Mouse (Mus musculus): Measurements from ENCODE around the gene Adsl. TPM values are rescaled to one million over a fixed set of nuclear protein-coding genes. Genes with fewer than 3 reads are reported as not detected.
"Not testable (repeated sequence)": the region's sequence is repeated elsewhere in the genome, so short reads cannot be mapped to it uniquely, and the experiment has no call there.

The Adsl gene
- polyA plus RNA-seq (2015; fragmentation: Nextera tagmentation; extraction: Ambion mirVana) = 113 and 115 TPM in 2 replicates

DNA sequence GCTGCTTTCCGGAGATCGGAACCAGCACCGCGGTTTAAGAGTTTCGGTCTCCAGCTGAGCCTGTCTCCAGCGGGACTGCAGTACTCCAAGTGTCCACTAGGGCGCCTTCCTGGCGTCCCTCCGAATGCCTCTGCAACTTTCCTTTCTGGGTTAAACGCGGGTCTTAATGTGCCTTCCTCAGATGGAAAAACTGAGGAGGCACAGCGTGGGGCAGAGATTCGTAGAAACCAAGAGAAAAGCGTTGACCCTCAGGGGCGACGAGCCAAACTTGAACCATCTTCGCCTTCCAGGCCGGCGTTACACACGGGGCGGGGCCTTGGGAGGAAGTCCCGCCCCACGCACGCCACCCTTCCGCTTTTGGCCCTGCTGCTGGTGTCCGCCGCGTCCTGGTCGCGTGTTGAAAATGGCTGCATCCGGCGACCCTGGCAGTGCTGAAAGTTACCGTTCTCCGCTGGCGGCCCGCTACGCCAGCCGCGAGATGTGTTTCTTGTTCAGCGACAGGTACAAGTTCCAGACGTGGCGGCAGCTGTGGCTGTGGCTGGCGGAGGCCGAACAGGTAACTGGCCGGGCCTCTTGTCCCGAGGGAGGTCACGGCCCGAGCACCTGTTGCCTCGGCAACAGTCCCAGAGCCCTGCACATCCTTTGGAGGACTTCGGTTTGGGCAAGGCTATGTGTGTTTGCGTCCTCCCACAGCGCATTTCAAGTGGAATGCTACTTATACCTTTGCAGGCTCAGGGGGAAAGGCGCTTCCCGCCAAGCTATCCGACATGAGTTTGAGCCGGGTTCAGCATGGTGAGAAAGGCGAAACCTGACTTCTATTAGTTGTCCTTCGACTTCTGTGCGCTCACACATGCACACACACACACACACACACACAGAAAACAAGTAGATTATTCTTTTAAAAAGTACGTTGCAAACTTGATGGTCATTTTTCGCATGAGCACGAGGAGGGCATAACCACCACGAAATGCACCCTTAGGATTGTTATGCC is at the start of gene Adsl:
TSS of gene Adsl (plus strand) at position 346 of the 991 bp plus-strand sequence.
- WGBS = under 1% methylated on average over 63 of the region's 63 CpGs
- Histone ChIP-seq H3K4me2 (peak within 1 kb of the TSS; percentile 82), H3K9ac (peak within 1 kb of the TSS; percentile 64), H3K27me3 (no peaks in the 10 kb centered on the region), H3K36me3 (peaks cover 6% of the 10 kb centered on the region), H3K9me3 (no peaks in the 10 kb centered on the region), H3K4me3 (peak within 1 kb of the TSS; percentile 73), H3K27ac (replicated peaks) (peak within 1 kb of the TSS; percentile 76), H3K4me1 (replicated peaks) (peaks cover 17% of the 10 kb centered on the region)
- peak; percentile 95 for ATAC-seq (ENCODE audit: low FRiP score, low read depth)

DNA sequence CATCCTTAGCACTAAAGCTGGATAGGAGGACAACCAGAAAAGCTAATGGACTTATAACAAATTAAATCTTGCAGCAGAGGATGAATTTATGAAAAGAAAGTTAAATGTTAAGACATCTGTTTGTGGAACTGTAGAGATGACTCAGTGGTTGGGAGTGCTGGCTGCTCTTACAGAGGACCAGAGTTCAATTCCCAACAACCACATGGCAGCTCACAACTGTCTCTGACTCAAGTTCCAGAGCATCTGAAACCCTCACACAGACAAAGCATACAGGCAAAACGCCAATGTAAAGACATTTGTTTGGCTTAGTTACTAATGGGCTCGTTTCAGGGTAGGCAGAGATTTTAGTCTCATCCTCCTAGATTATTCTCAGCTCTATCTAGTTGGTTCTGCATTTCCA is 48.5 kb upstream of the Adsl start:
- Histone ChIP-seq H3K27ac (replicated peaks) (no peak overlapping the region), H3K27me3 (no peaks in the 10 kb centered on the region), H3K4me3 (no peak overlapping the region), H3K9me3 (no peaks in the 10 kb centered on the region), H3K4me2 (no peak overlapping the region), H3K4me1 (replicated peaks) (no peaks in the 10 kb centered on the region), H3K36me3 (peaks cover 79% of the 10 kb centered on the region), H3K9ac (no peak overlapping the region)
- ATAC-seq (ENCODE audit: low FRiP score, low read depth) = no peak
- 76% methylated on average over 2 of the region's 2 CpGs for whole genome bisulfite sequencing

DNA sequence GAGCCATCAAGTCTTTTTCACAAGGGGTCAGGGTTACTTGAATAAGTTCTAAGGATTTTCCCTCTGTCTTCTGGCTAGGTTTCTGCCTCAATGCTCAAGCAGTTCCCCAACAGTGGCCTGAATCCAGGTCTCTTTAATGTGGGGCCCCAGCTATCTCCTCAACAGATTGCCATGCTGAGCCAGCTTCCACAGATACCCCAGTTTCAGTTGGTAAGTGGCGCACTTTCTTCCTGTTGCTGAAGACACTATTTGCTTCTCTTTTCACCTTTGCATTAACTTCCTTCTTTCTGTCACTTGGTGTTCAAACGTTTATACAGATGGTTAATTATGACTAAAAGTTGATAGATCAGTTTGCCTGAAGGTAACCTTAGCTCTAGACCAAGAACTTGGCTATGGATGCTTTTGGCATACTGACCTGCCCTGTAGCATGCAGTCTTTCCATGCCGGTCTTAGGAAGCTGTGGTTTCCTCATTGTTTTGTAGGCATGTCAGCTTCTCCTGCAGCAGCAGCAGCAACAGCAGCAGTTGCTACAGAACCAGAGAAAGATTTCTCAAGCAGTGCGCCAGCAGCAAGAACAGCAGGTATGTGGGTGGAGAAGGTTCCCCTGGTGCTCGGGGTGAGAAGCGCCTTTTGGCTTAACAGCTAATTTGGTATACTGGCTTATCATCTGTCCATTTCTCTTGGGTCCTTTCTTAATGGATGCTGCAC is 46.3 kb upstream of the Adsl start:
- no peak overlapping the region for H3K9ac ChIP-seq
- no peaks in the 10 kb centered on the region for H3K4me1 ChIP-seq (replicated peaks)
- no peak overlapping the region for H3K4me2 ChIP-seq
- no peaks in the 10 kb centered on the region for H3K9me3 ChIP-seq
- ATAC-seq (ENCODE audit: low FRiP score, low read depth) = no peak
- H3K4me3 ChIP-seq = no peak overlapping the region
- peaks cover 83% of the 10 kb centered on the region for H3K36me3 ChIP-seq
- no peak overlapping the region for H3K27ac ChIP-seq (replicated peaks)
- H3K27me3 ChIP-seq = no peaks in the 10 kb centered on the region
- WGBS = 92% methylated on average over 6 of the region's 6 CpGs

DNA sequence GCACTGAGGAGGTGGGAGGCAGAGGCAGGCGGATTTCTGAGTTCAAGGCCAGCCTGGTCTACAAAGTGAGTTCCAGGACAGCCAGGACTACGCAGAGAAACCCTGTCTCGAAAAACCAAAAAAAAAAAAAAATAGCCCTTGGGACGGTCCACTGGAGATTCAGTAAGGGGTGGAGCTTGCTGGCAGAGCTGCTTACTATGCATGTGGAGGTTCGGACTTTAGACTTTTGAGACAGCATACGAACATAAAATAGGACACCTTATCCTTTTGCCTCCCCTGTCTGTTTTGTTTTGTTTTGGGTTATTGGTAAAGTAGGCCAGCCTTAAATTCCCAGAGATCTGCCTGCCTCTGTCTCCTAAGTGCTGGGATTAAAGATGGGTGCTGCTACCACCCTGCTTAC is 43.5 kb upstream of the Adsl start:
- H3K4me3 ChIP-seq; H3K9me3 ChIP-seq; H3K4me1 ChIP-seq (replicated peaks); ATAC-seq (ENCODE audit: low FRiP score, low read depth); H3K4me2 ChIP-seq; H3K9ac ChIP-seq; H3K27me3 ChIP-seq; H3K27ac ChIP-seq (replicated peaks): not testable (repeated sequence)
- WGBS = 97% methylated on average over 6 of the region's 6 CpGs
- H3K36me3 ChIP-seq = peaks cover 69% of the 10 kb centered on the region

DNA sequence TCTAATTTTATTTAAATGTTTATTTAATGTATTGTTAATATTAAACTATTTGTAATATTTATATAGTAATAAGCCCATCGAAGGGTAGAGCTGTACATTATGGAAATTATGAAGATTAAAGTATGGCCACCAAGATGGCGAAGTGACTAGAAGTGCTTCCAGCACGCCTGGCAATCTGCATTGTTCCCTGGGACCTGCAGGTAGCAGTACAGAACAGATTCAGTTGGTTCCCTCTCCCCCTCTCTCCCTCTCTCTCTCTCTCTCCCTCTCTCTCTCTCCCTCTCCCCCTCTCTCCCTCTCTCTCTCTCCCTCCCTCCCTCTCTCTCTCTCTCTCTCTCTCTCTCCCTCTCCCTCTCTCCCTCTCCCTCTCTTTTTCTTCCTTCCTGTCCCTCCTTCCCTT is 38.1 kb upstream of the Adsl start:
- ATAC-seq (ENCODE audit: low FRiP score, low read depth) = no peak
- H3K36me3 ChIP-seq = peaks cover 70% of the 10 kb centered on the region
- WGBS = over 99% methylated on average over 3 of the region's 3 CpGs
- H3K27me3 ChIP-seq = no peaks in the 10 kb centered on the region
- no peaks in the 10 kb centered on the region for H3K4me1 ChIP-seq (replicated peaks)
- no peaks in the 10 kb centered on the region for H3K9me3 ChIP-seq
- no peak overlapping the region for H3K4me2 ChIP-seq
- H3K27ac ChIP-seq (replicated peaks) = no peak overlapping the region
- H3K9ac ChIP-seq = no peak overlapping the region
- H3K4me3 ChIP-seq = no peak overlapping the region

DNA sequence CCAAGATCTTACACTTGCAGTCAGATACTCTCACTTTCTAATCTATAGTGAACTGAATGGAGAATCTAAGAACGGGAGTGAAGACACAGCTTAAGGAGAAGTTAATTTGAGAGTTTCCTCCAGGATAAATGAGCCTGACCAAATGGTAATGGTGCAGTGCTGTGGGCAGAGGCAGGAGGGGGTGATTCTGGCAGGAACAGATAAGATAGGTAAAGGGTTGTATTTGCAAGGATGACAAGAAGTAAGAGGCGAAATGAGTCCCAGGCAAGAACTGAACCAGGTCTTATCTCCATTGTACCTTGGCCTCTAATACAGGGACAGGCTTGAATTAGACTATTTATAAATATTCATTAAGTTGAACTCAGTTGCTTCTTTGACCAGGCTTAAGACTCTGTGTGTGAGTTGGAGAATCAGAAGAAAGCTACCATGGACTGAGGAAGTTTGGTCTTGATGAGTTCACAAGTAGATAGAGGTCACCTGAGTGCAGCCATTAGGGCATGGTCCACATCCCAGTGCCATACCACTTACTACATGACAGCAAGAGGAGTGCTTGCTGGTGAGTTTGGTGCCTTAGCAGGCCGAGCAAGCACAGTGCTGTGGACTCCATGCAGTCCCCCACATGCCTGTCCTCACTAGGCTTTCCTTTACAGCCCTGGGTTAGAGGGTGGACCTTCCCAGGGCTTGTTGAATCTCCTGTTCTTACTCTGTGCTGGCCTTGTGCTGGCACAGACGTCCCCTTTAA is 37.3 kb upstream of the Adsl start:
- Histone ChIP-seq H3K4me2 (no peak overlapping the region), H3K36me3 (peaks cover 66% of the 10 kb centered on the region), H3K4me1 (replicated peaks) (no peaks in the 10 kb centered on the region), H3K9me3 (no peaks in the 10 kb centered on the region), H3K9ac (no peak overlapping the region), H3K27ac (replicated peaks) (no peak overlapping the region), H3K27me3 (no peaks in the 10 kb centered on the region), H3K4me3 (no peak overlapping the region)
- 90% methylated on average over 4 of the region's 4 CpGs for WGBS
- no peak for ATAC-seq (ENCODE audit: low FRiP score, low read depth)

DNA sequence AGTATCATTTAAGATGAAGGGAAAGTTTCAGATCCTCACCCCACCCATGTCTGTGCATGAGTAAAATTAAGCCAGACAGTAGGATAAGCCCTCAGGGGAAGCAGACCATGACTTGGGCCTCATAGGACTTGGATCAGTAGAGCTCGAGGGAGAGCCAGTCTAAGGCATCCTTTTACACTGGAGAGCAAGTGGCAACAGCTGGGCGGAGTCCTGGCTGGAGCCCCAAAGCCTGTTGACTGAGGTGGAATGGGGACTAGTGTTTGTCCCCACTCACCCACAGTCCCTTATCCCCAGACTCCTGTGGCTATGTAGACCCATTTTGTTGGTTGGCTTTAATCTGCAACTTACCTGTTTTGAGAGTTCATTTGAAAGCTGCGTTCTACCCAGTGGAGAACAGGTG is 36.1 kb upstream of the Adsl start:
- H3K4me2 ChIP-seq = no peak overlapping the region
- no peaks in the 10 kb centered on the region for H3K9me3 ChIP-seq
- ATAC-seq (ENCODE audit: low FRiP score, low read depth) = no peak
- no peak overlapping the region for H3K9ac ChIP-seq
- WGBS = 84% methylated on average over 3 of the region's 3 CpGs
- H3K27me3 ChIP-seq = no peaks in the 10 kb centered on the region
- H3K4me1 ChIP-seq (replicated peaks) = no peaks in the 10 kb centered on the region
- H3K4me3 ChIP-seq = no peak overlapping the region
- peaks cover 65% of the 10 kb centered on the region for H3K36me3 ChIP-seq
- no peak overlapping the region for H3K27ac ChIP-seq (replicated peaks)

DNA sequence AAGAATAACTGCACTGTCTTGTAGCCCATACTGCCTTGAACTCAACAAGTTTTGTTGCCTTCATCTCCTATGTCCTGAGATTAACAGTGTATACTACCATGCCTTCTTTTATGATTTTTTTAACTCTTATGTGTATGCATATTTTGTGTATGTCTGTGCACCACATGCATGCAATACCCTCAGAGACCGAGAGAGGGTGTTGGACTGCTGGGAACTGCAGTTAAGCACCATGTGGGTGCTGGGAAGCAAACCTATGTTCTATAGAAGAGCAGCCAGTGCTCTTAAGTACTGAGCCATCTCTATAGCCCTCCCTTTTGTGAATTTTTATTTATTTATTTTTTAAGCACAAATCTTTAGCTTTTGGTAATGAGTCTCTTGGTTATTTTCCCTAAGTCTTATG is 34.5 kb upstream of the Adsl start:
- 90% methylated on average over 1 of the region's 1 CpGs for WGBS
- peaks cover 74% of the 10 kb centered on the region for H3K36me3 ChIP-seq
- no peaks in the 10 kb centered on the region for H3K4me1 ChIP-seq (replicated peaks)
- H3K4me3 ChIP-seq = no peak overlapping the region
- no peak for ATAC-seq (ENCODE audit: low FRiP score, low read depth)
- no peaks in the 10 kb centered on the region for H3K9me3 ChIP-seq
- H3K4me2 ChIP-seq = no peak overlapping the region
- H3K27ac ChIP-seq (replicated peaks) = no peak overlapping the region
- no peak overlapping the region for H3K9ac ChIP-seq
- no peaks in the 10 kb centered on the region for H3K27me3 ChIP-seq

DNA sequence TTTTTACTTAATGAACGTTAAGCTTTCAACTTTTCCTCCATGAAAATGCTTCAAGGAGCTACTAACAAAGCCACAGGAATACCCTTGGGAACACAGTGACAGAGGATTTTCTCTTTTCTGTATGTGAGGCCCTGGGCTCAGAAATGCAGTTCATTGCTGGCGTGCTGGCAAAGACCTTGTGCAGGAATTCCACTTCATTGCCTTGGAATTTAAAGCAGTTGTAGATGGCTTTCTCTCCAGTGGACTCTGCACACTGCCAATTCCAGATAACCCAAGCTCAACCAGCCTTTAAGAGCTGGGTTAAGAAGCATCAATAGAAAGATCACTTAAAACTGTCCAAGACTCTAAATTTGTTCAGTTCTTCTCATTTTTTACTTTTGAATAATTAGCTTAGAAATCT is 32.4 kb upstream of the Adsl start:
- Histone ChIP-seq H3K4me3 (no peak overlapping the region), H3K36me3 (peaks cover 86% of the 10 kb centered on the region), H3K9me3 (no peaks in the 10 kb centered on the region), H3K27me3 (no peaks in the 10 kb centered on the region), H3K9ac (no peak overlapping the region), H3K4me1 (replicated peaks) (no peaks in the 10 kb centered on the region), H3K27ac (replicated peaks) (no peak overlapping the region), H3K4me2 (no peak overlapping the region)
- 75% methylated on average over 2 of the region's 2 CpGs for WGBS
- no peak for ATAC-seq (ENCODE audit: low FRiP score, low read depth)

DNA sequence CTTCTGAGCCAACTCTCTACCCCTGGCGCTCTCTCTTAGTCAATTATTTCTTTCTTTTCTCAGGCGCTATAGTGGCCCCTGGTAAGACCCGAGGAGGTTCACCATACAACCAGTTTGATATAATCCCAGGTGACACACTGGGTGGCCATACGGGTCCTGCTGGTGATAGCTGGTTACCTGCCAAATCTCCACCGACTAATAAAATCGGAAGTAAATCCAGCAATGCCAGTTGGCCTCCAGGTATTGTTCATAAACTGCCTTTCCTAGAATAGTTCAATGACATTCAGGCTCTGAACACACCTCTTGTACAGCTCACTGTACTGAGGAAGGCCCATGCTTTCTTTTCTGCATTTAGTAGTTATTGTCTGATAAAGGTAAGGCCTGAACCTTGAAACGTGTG is 31.7 kb upstream of the Adsl start:
- Histone ChIP-seq H3K36me3 (peaks cover 85% of the 10 kb centered on the region), H3K4me2 (no peak overlapping the region), H3K4me3 (no peak overlapping the region)

DNA sequence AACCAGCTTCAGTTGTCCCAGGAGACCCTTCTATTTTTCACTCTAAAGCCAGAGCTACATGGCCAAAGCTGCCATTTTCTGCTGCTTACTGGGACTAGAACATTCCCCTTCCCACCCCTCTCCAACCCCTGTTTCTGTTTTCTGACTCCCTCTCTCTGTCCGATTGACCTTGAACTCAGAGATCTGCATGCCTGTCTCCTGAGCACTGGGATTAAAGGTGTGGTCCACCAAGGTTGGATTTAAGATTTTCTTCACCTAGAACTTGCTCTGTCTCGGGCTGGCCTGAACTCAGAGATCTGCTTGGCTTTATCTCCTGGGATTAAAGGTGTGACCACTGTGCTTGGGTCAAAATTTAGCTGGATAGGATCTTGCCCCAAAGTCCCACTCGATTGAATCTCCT is 27.9 kb upstream of the Adsl start:
- ATAC-seq (ENCODE audit: low FRiP score, low read depth) = no peak
- Histone ChIP-seq H3K9me3 (no peaks in the 10 kb centered on the region), H3K4me3 (no peak overlapping the region), H3K27me3 (no peaks in the 10 kb centered on the region), H3K4me2 (no peak overlapping the region), H3K4me1 (replicated peaks) (no peaks in the 10 kb centered on the region), H3K27ac (replicated peaks) (no peak overlapping the region), H3K36me3 (peaks cover 79% of the 10 kb centered on the region), H3K9ac (no peak overlapping the region)
- WGBS = 96% methylated on average over 3 of the region's 3 CpGs

More for the DNA sequence above, 31.7 kb upstream of the Adsl start:
- Histone ChIP-seq H3K27ac (replicated peaks) (no peak overlapping the region), H3K9me3 (no peaks in the 10 kb centered on the region), H3K9ac (no peak overlapping the region), H3K4me1 (replicated peaks) (no peaks in the 10 kb centered on the region), H3K27me3 (no peaks in the 10 kb centered on the region)
- WGBS = 90% methylated on average over 7 of the region's 7 CpGs
- no peak for ATAC-seq (ENCODE audit: low FRiP score, low read depth)

DNA sequence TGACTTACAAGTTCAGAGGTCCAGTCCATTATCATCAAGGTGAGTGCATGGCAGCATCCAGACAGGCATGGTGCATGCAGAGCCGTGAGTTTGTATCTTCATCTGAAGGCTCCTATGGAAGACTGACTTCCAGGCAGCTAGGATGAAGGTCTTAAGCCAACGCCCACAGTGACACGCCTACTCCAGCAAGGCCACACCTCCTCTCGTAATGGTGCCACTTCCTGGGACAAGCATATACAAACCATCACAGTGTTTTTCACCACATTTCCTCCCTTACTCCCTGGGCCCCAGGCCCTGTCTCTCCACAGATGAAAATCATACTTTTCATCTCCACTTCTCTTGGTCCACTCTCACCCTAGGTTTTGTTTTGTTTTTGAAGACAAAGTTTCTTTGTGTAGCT is 26.5 kb upstream of the Adsl start:
- Histone ChIP-seq H3K9ac (no peak overlapping the region), H3K4me2 (no peak overlapping the region), H3K4me1 (replicated peaks) (no peaks in the 10 kb centered on the region), H3K27ac (replicated peaks) (no peak overlapping the region), H3K9me3 (no peaks in the 10 kb centered on the region), H3K36me3 (peaks cover 80% of the 10 kb centered on the region), H3K27me3 (no peaks in the 10 kb centered on the region), H3K4me3 (no peak overlapping the region)
- ATAC-seq (ENCODE audit: low FRiP score, low read depth) = no peak
- 84% methylated on average over 4 of the region's 4 CpGs for WGBS

Measured in hindbrain, embryonic 15.5 days (tissue).